In genomic region chr2:32079191-32079725, GRCm38 (mm10) we compare ENCODE assay signal across 8 mouse cellular contexts. TPM values are rescaled to one million over a fixed set of nuclear protein-coding genes. Genes with fewer than 3 reads are reported as not detected.
DNase-seq lines count a peak whose midpoint lies in the region; ATAC-seq and TF ChIP-seq lines count a peak whose summit lies in the region.

No protein-coding gene starts in this region.

- H3K4me1 ChIP-seq in heart, adult 2 months (ENCODE audit: control insufficient read depth, insufficient read depth, low read length), result peaks cover 16% of the 10 kb centered on the region
- H3K4me1 ChIP-seq in limb, embryonic 10.5 days, result peaks cover 30% of the 10 kb centered on the region
- H3K4me1 ChIP-seq in forebrain, embryonic 11.5 days (replicated peaks; ENCODE audit: control insufficient read depth, insufficient read depth, low read length), result peaks cover 13% of the 10 kb centered on the region

- 49% methylated on average over 14 of the region's 14 CpGs for WGBS in heart, adult 2 months
- 95% methylated on average over 14 of the region's 14 CpGs for WGBS in limb, embryonic 10.5 days
- WGBS in forebrain, embryonic 11.5 days, result 93% methylated on average over 14 of the region's 14 CpGs

- H3K4me2 ChIP-seq in forebrain, embryonic 11.5 days (ENCODE audit: low read depth, low read length, severe bottlenecking), result no peak overlapping the region

- no peak for TF ChIP-seq CTCF in heart, adult 2 months (IDR thresholded peaks at IDR 0.05)

- TF ChIP-seq POLR2A in heart, adult 2 months (IDR thresholded peaks at IDR 0.05; ENCODE audit: insufficient read depth, low read depth, low read length), result no peak

- H3K36me3 ChIP-seq in heart, adult 2 months (ENCODE audit: control insufficient read depth, insufficient read depth, low read length), result no peaks in the 10 kb centered on the region
- H3K36me3 ChIP-seq in limb, embryonic 10.5 days, result no peaks in the 10 kb centered on the region
- no peaks in the 10 kb centered on the region for H3K36me3 ChIP-seq in forebrain, embryonic 11.5 days (ENCODE audit: control insufficient read depth, insufficient read depth, low read length)

- peak overlapping the region; percentile 73 for H3K27ac ChIP-seq in heart, adult 2 months
- peak overlapping the region; percentile 40; the same call in 1 of the 2 replicates for H3K27ac ChIP-seq in limb, embryonic 10.5 days
- H3K27ac ChIP-seq in forebrain, embryonic 11.5 days (ENCODE audit: low read depth, low read length), result no peak overlapping the region

- DNase-seq in heart, adult 2 months, result no peak
- DNase-seq in heart, adult 11 months, result no peak
- peak; percentile 75 for DNase-seq in ovary, postnatal 36 days (ENCODE audit: low spot score)
- no peak for DNase-seq in ovary, postnatal 14 days (ENCODE audit: low spot score)
- DNase-seq in limb, embryonic 10.5 days (ENCODE audit: low spot score), result no peak
- DNase-seq in thymus, postnatal 14 days, result peak; percentile 32
- DNase-seq in left cerebral cortex, postnatal 25 days (ENCODE audit: low spot score in 2 of 2), result no peak
- DNase-seq in forebrain, embryonic 11.5 days (ENCODE audit: low spot score), result no peak

- H3K27me3 ChIP-seq in heart, adult 2 months (ENCODE audit: control insufficient read depth, insufficient read depth, low read length), result no peaks in the 10 kb centered on the region
- peaks cover 43% of the 10 kb centered on the region for H3K27me3 ChIP-seq in limb, embryonic 10.5 days (ENCODE audit: low read depth, poor library complexity, severe bottlenecking)
- peaks cover 28% of the 10 kb centered on the region for H3K27me3 ChIP-seq in forebrain, embryonic 11.5 days (ENCODE audit: control insufficient read depth, insufficient read depth, low read length)

- ATAC-seq in forebrain, embryonic 11.5 days (replicated peaks; ENCODE audit: low FRiP score), result no peak

- no peak overlapping the region for H3K9ac ChIP-seq in heart, adult 2 months (ENCODE audit: low read depth, low read length)
- no peak overlapping the region for H3K9ac ChIP-seq in forebrain, embryonic 11.5 days (ENCODE audit: low read length)

- intact Hi-C loops in heart, adult 2 months (cut with DNase I), result no loop called here
- intact Hi-C loops in left cerebral cortex, postnatal 25 days (cut with DNase I), result no loop called here

- no peaks in the 10 kb centered on the region for H3K9me3 ChIP-seq in limb, embryonic 10.5 days (replicated peaks)
- H3K9me3 ChIP-seq in forebrain, embryonic 11.5 days (ENCODE audit: control insufficient read depth, low read length), result no peaks in the 10 kb centered on the region

- no peak overlapping the region for H3K4me3 ChIP-seq in heart, adult 2 months
- no peak overlapping the region for H3K4me3 ChIP-seq in limb, embryonic 10.5 days
- no peak overlapping the region for H3K4me3 ChIP-seq in forebrain, embryonic 11.5 days (ENCODE audit: low read depth, low read length)

- H3K79me2 ChIP-seq in heart, adult 2 months (replicated peaks; ENCODE audit: control insufficient read depth, insufficient read depth, low read length), result 0 out of 2 replicates have a peak, but pooled peaks cover 2% of the 10 kb centered on the region

- TF ChIP-seq EP300 in heart, adult 2 months (IDR thresholded peaks at IDR 0.05; ENCODE audit: insufficient read depth, low read depth, low read length), result no peak

RNA-seq across cellular contexts. Expression of gene Fam78a, which starts 5.4 kb away (rescaled TPM):
- 10 to 100 TPM; 15.9 to 19.1 TPM for total RNA-seq in heart, adult 2 months (2021)
- 18.7 and 24.9 TPM in 2 replicates for polyA plus RNA-seq in heart, adult 2 months (2012; rRNA removed)
- polyA plus RNA-seq in limb, embryonic 10.5 days (2016; fragmentation: Nextera tagmentation; extraction: Ambion mirVana), result 2.0 TPM in 2 replicates
- 1 to 10 TPM; 4.2 to 6.6 TPM for total RNA-seq in left cerebral cortex, postnatal 25 days (2021)
- 1.5 and 1.8 TPM in 2 replicates for polyA plus RNA-seq in forebrain, embryonic 11.5 days (2014; fragmentation: Nextera tagmentation; extraction: Ambion mirVana)

RNA-seq across cellular contexts. Expression of gene Plpp7, which starts 16.1 kb away (rescaled TPM):
- 10 to 100 TPM; 33.6 to 33.8 TPM for total RNA-seq in heart, adult 2 months (2021)
- polyA plus RNA-seq in heart, adult 2 months (2012; rRNA removed), result 56.3 and 62.1 TPM in 2 replicates
- polyA plus RNA-seq in limb, embryonic 10.5 days (2016; fragmentation: Nextera tagmentation; extraction: Ambion mirVana), result 2.8 and 3.8 TPM in 2 replicates
- 10 to 100 TPM; 27.6 to 28.0 TPM for total RNA-seq in left cerebral cortex, postnatal 25 days (2021)
- 5.7 and 7.3 TPM in 2 replicates for polyA plus RNA-seq in forebrain, embryonic 11.5 days (2014; fragmentation: Nextera tagmentation; extraction: Ambion mirVana)

Comparison
In these comparisons a context has a peak if more than half of its experiments do, and no peak if none do; other contexts are left out.
1. DNase-seq: peak in ovary, postnatal 36 days (single experiment) and thymus, postnatal 14 days (single experiment); none in heart, adult 2 months (0 of 2), heart, adult 11 months (single experiment), ovary, postnatal 14 days (single experiment), limb, embryonic 10.5 days (single experiment), left cerebral cortex, postnatal 25 days (0 of 2) and forebrain, embryonic 11.5 days (single experiment).